In genomic region chr3:32428921-32429320, GRCm38 (mm10) we compare ENCODE assay signal across 10 mouse cellular contexts. TPM values are rescaled to one million over a fixed set of nuclear protein-coding genes. Genes with fewer than 3 reads are reported as not detected.
A peak's percentile ranks its signal among the peaks of the same experiment; 100 is the strongest.
DNase-seq lines count a peak whose midpoint lies in the region; ATAC-seq and TF ChIP-seq lines count a peak whose summit lies in the region.
"Had no signal": no experiment of that assay in that cellular context is flagged by ENCODE, and none has a peak within 500 bp of the region (broad histone marks: within the 10 kb centered on the region; RNA-seq: fewer than 3 reads in every experiment).

No protein-coding gene starts in this region.

- peak overlapping the region; percentile 30 for H3K27ac ChIP-seq in brown adipose tissue, adult 24 weeks (replicated peaks; ENCODE audit: low read depth, low read length)
- peak overlapping the region; percentile 84 for H3K27ac ChIP-seq in heart, embryonic 13.5 days (replicated peaks)
- 0 out of 2 replicates have a peak overlapping the region, but pooled peaks have one; percentile 13 for H3K27ac ChIP-seq in lung, embryonic 16.5 days (ENCODE audit: low read length)
- no peak overlapping the region for H3K27ac ChIP-seq in forebrain, embryonic 13.5 days
- H3K27ac ChIP-seq in midbrain, embryonic 15.5 days, result no peak overlapping the region
- no peak overlapping the region for H3K27ac ChIP-seq in liver, postnatal 0 days (ENCODE audit: low read depth)
- H3K27ac ChIP-seq: limb, embryonic 12.5 days had no signal

- H3K4me3 ChIP-seq in brown adipose tissue, adult 24 weeks (ENCODE audit: insufficient read depth, low read depth, low read length), result no peak overlapping the region
- H3K4me3 ChIP-seq in heart, embryonic 13.5 days, result no peak overlapping the region
- no peak overlapping the region for H3K4me3 ChIP-seq in lung, embryonic 16.5 days (ENCODE audit: low read length)
- no peak overlapping the region for H3K4me3 ChIP-seq in forebrain, embryonic 13.5 days
- no peak overlapping the region for H3K4me3 ChIP-seq in midbrain, embryonic 15.5 days
- H3K4me3 ChIP-seq in liver, postnatal 0 days (ENCODE audit: low read depth, low read length), result no peak overlapping the region
- H3K4me3 ChIP-seq: limb, embryonic 12.5 days had no signal

- H3K36me3 ChIP-seq in heart, embryonic 13.5 days, result peaks cover 11% of the 10 kb centered on the region
- H3K36me3 ChIP-seq in lung, embryonic 16.5 days (ENCODE audit: control insufficient read depth, insufficient read depth, low read length), result no peaks in the 10 kb centered on the region
- H3K36me3 ChIP-seq in forebrain, embryonic 13.5 days (ENCODE audit: poor library complexity, severe bottlenecking), result 0 out of 2 replicates have a peak, but pooled peaks cover 4% of the 10 kb centered on the region
- H3K36me3 ChIP-seq in midbrain, embryonic 15.5 days (replicated peaks), result no peaks in the 10 kb centered on the region
- H3K36me3 ChIP-seq in liver, postnatal 0 days (replicated peaks; ENCODE audit: insufficient read depth, low read length), result 0 out of 2 replicates have a peak, but pooled peaks cover 4% of the 10 kb centered on the region
- H3K36me3 ChIP-seq: limb, embryonic 12.5 days had no signal

- H3K27me3 ChIP-seq in heart, embryonic 13.5 days (replicated peaks), result no peaks in the 10 kb centered on the region
- H3K27me3 ChIP-seq in lung, embryonic 16.5 days (ENCODE audit: control insufficient read depth, insufficient read depth, low read depth, low read length), result no peaks in the 10 kb centered on the region
- H3K27me3 ChIP-seq in forebrain, embryonic 13.5 days, result no peaks in the 10 kb centered on the region
- H3K27me3 ChIP-seq in midbrain, embryonic 15.5 days (replicated peaks), result no peaks in the 10 kb centered on the region
- no peaks in the 10 kb centered on the region for H3K27me3 ChIP-seq in liver, postnatal 0 days (ENCODE audit: insufficient read depth, low read length)
- H3K27me3 ChIP-seq: limb, embryonic 12.5 days had no signal

- intact Hi-C loops in left cerebral cortex, postnatal 4 days (cut with DNase I), result no loop called here
- intact Hi-C loops in left cerebral cortex, postnatal 25 days (cut with DNase I), result no loop called here

- TF ChIP-seq CTCF in liver, postnatal 0 days (IDR thresholded peaks at IDR 0.05; ENCODE audit: low read depth), result no peak

- 14% methylated on average over 4 of the region's 4 CpGs for WGBS in heart, embryonic 13.5 days
- WGBS in lung, embryonic 16.5 days, result 42% methylated on average over 4 of the region's 4 CpGs
- WGBS in forebrain, embryonic 13.5 days, result 68% methylated on average over 4 of the region's 4 CpGs
- 61% methylated on average over 4 of the region's 4 CpGs for WGBS in midbrain, embryonic 15.5 days
- 71% methylated on average over 4 of the region's 4 CpGs for WGBS in liver, postnatal 0 days (ENCODE audit: insufficient replicate concordance)

- peaks cover 13% of the 10 kb centered on the region for H3K4me1 ChIP-seq in brown adipose tissue, adult 24 weeks (ENCODE audit: control insufficient read depth, insufficient read depth, insufficient read length, low read length)
- H3K4me1 ChIP-seq in heart, embryonic 13.5 days, result peaks cover 47% of the 10 kb centered on the region
- peaks cover 11% of the 10 kb centered on the region; the same call in 1 of the 2 replicates for H3K4me1 ChIP-seq in lung, embryonic 16.5 days (replicated peaks; ENCODE audit: control insufficient read depth, insufficient read depth, low read length)
- peaks cover 10% of the 10 kb centered on the region; the same call in 1 of the 2 replicates for H3K4me1 ChIP-seq in forebrain, embryonic 13.5 days
- peaks cover 8% of the 10 kb centered on the region; the same call in 1 of the 2 replicates for H3K4me1 ChIP-seq in midbrain, embryonic 15.5 days
- peaks cover 12% of the 10 kb centered on the region; the same call in 1 of the 2 replicates for H3K4me1 ChIP-seq in liver, postnatal 0 days (ENCODE audit: insufficient read depth)

- H3K9ac ChIP-seq in heart, embryonic 13.5 days, result no peak overlapping the region
- no peak overlapping the region for H3K9ac ChIP-seq in lung, embryonic 16.5 days (ENCODE audit: low read length)
- no peak overlapping the region for H3K9ac ChIP-seq in forebrain, embryonic 13.5 days
- no peak overlapping the region for H3K9ac ChIP-seq in midbrain, embryonic 15.5 days
- H3K9ac ChIP-seq in liver, postnatal 0 days (replicated peaks), result no peak overlapping the region
- H3K9ac ChIP-seq: limb, embryonic 12.5 days had no signal

- peak overlapping the region; percentile 31 for H3K4me2 ChIP-seq in heart, embryonic 13.5 days
- no peak overlapping the region for H3K4me2 ChIP-seq in lung, embryonic 16.5 days (ENCODE audit: low read depth, low read length)
- H3K4me2 ChIP-seq in forebrain, embryonic 13.5 days, result no peak overlapping the region
- H3K4me2 ChIP-seq in midbrain, embryonic 15.5 days, result no peak overlapping the region
- H3K4me2 ChIP-seq in liver, postnatal 0 days (ENCODE audit: low read depth, low read length), result no peak overlapping the region
- H3K4me2 ChIP-seq: limb, embryonic 12.5 days had no signal

- peak; percentile 13 for DNase-seq in left cerebral cortex, postnatal 4 days
- DNase-seq in left cerebral cortex, postnatal 25 days (ENCODE audit: low spot score in 2 of 2), result no peak
- no peak for DNase-seq in liver, postnatal 0 days

- H3K9me3 ChIP-seq in heart, embryonic 13.5 days, result peaks cover 2% of the 10 kb centered on the region; the same call in 1 of the 2 replicates
- H3K9me3 ChIP-seq in lung, embryonic 16.5 days (ENCODE audit: control insufficient read depth, low read length), result no peaks in the 10 kb centered on the region
- H3K9me3 ChIP-seq in forebrain, embryonic 13.5 days (replicated peaks), result no peaks in the 10 kb centered on the region; the same call in 1 of the 2 replicates
- no peaks in the 10 kb centered on the region for H3K9me3 ChIP-seq in midbrain, embryonic 15.5 days
- no peaks in the 10 kb centered on the region for H3K9me3 ChIP-seq in liver, postnatal 0 days (ENCODE audit: low read length)
- H3K9me3 ChIP-seq: G1E; limb, embryonic 12.5 days had no signal

- no peak for ATAC-seq in heart, embryonic 13.5 days (ENCODE audit: extremely low read depth, insufficient number of reproducible peaks, low FRiP score, low TSS enrichment)
- peak; percentile 71 for ATAC-seq in lung, embryonic 16.5 days (ENCODE audit: low read depth)
- ATAC-seq in forebrain, embryonic 13.5 days, result no peak
- no peak for ATAC-seq in midbrain, embryonic 15.5 days (replicated peaks)
- no peak for ATAC-seq in liver, postnatal 0 days

- TF ChIP-seq EP300 in liver, postnatal 0 days (IDR thresholded peaks at IDR 0.05; ENCODE audit: low read depth), result no peak

RNA-seq across cellular contexts. Expression of gene Pik3ca, which starts 31.4 kb away (rescaled TPM):
- total RNA-seq in left cerebral cortex, postnatal 4 days (2021), result 10 to 100 TPM; 54.1 to 62.3 TPM
- total RNA-seq in left cerebral cortex, postnatal 25 days (2021), result 10 to 100 TPM; 60.9 to 62.3 TPM
- polyA plus RNA-seq in brown adipose tissue, adult 24 weeks (2012; ENCODE audit: insufficient read depth, insufficient read length, missing spikeins), result 14.3 and 17.7 TPM in 2 replicates
- 5.2 and 7.4 TPM in 2 replicates for polyA plus RNA-seq in heart, embryonic 13.5 days (2015; fragmentation: Nextera tagmentation; extraction: Ambion mirVana)
- polyA plus RNA-seq in lung, embryonic 16.5 days (2015; fragmentation: Nextera tagmentation; extraction: Ambion mirVana), result 9.7 and 10.2 TPM in 2 replicates
- polyA plus RNA-seq in forebrain, embryonic 13.5 days (2015; fragmentation: Nextera tagmentation; extraction: Ambion mirVana), result 16.2 and 17.1 TPM in 2 replicates
- 12.8 and 13.6 TPM in 2 replicates for polyA plus RNA-seq in midbrain, embryonic 15.5 days (2015; fragmentation: Nextera tagmentation; extraction: Ambion mirVana)
- polyA plus RNA-seq in liver, postnatal 0 days (2015; fragmentation: Nextera tagmentation; extraction: Ambion mirVana), result 3.4 and 3.9 TPM in 2 replicates

Comparison
In these comparisons a context has a peak if more than half of its experiments do, and no peak if none do; other contexts are left out.
1. H3K27ac ChIP-seq: peak in brown adipose tissue, adult 24 weeks (single experiment), heart, embryonic 13.5 days (single experiment) and lung, embryonic 16.5 days (single experiment); none in forebrain, embryonic 13.5 days (single experiment), midbrain, embryonic 15.5 days (single experiment) and liver, postnatal 0 days (single experiment).